Mouse (Mus musculus) heart, embryonic 11.5 days (tissue): Measurements from ENCODE around the gene Psmd3. TPM values are rescaled to one million over a fixed set of nuclear protein-coding genes. Genes with fewer than 3 reads are reported as not detected.
A peak's percentile ranks its signal among the peaks of the same experiment; 100 is the strongest.

Experiments used
- ATAC-seq: fragments of 200-750 bp; cut with Nextera tagmentation; replicated peaks from 2 replicates; pipeline ENCODE4 v1.8.0; 2017; ENCODE audit warnings: moderate library complexity; ENCODE audit not compliant: insufficient number of reproducible peaks, low FRiP score, low TSS enrichment
- H3K27ac ChIP-seq: fragments of 300-500 bp; sonication (generic); 2 replicates; pipeline ENCODE4 v1.5.1; 2014; ENCODE audit warnings: mild to moderate bottlenecking, low read depth, low read length
- H3K27me3 ChIP-seq: fragments of 300-500 bp; sonication (generic); 2 replicates; pipeline ENCODE4 v1.6.1; 2014; ENCODE audit warnings: mild to moderate bottlenecking, low read length, mixed read lengths; ENCODE audit not compliant: control insufficient read depth, insufficient read depth
- H3K36me3 ChIP-seq: fragments of 300-500 bp; sonication (generic); 2 replicates; pipeline ENCODE4 v1.6.1; 2014; ENCODE audit warnings: mild to moderate bottlenecking, low read length, moderate library complexity, mixed read lengths; ENCODE audit not compliant: control insufficient read depth, insufficient read depth
- H3K4me1 ChIP-seq: fragments of 300-500 bp; sonication (generic); 2 replicates; pipeline ENCODE4 v1.6.1; 2014; ENCODE audit warnings: low read length; ENCODE audit not compliant: control insufficient read depth, insufficient read depth
- H3K4me2 ChIP-seq: fragments of 300-500 bp; sonication (generic); 2 replicates; pipeline ENCODE4 v1.6.1; 2014; ENCODE audit warnings: mild to moderate bottlenecking, moderate library complexity
- H3K4me3 ChIP-seq: fragments of 300-500 bp; sonication (generic); 2 replicates; pipeline ENCODE4 v1.5.1; 2014; ENCODE audit warnings: low read depth, low read length
- H3K9ac ChIP-seq: fragments of 300-500 bp; sonication (generic); 2 replicates; pipeline ENCODE4 v1.6.1; 2014; ENCODE audit warnings: mild to moderate bottlenecking, low read depth, low read length, moderate library complexity
- H3K9me3 ChIP-seq: fragments of 300-500 bp; sonication (generic); replicated peaks from 2 replicates; pipeline ENCODE4 v1.6.1; 2016; ENCODE audit warnings: low read length; ENCODE audit not compliant: control insufficient read depth
- WGBS: fragments of 180-500 bp; shearing (Covaris S2); extraction: QIAGEN DNeasy Blood & Tissue Kit; methylation state at CpG from one replicate; pipeline ENCODE4 v1.1.7; 2014; ENCODE audit not compliant: insufficient replicate concordance; 5-methylcytosine and 5-hydroxymethylcytosine counted together
- polyA plus RNA-seq: library from polyadenylated mRNA; unstranded; fragments of >200 nt; fragmentation: Nextera tagmentation; extraction: Ambion mirVana; gene quantifications from 2 replicates; pipeline ENCODE4 v1.2.1, GENCODE M21; 2014

Psmd3 gene
- polyA plus RNA-seq, 1 experiment from 2014 or later: 131 TPM

DNA sequence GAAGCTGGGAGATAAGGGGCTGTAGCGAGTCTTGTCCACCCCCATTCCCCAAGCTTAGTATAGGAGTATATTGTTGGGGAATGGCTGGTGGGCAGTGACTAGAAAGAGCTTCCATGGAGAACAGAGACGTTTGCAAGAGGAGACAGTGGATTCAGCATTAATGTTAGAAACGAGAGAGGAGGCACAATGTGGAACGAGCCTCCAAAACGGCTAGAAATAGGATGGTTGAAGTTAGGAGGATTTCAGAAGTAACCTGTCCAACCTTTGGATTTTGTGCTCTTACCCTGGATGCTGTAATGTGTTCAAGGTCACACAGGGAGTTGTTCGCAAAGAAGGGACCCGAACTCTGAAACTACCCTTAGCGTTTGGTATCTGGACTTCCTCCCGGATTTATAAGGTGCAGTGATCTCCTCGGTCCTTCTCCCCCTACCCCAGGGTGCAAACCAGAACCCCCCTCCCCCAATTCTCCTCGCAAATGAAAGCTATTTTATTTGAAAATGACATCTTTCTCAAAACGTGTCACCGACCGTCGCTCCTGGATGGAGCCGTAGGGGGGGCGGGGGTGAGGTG is 58.8 kb downstream of the Psmd3 start:
- Histone ChIP-seq H3K36me3 (no peaks in the 10 kb centered on the region), H3K9me3 (no peaks in the 10 kb centered on the region), H3K4me1 (peaks cover 52% of the 10 kb centered on the region), H3K27me3 (no peaks in the 10 kb centered on the region), H3K4me3 (peak overlapping the region; percentile 89), H3K4me2 (peak overlapping the region; percentile 81), H3K9ac (peak overlapping the region; percentile 98), H3K27ac (peak overlapping the region; percentile 93)
- WGBS: under 1% methylated on average over 17 of the region's 17 CpGs
- no peak for ATAC-seq

GRCm38 (mm10) chr11:98741622-98742396 is 59.5 kb downstream of the Psmd3 start:
- Histone ChIP-seq H3K4me1 (peaks cover 59% of the 10 kb centered on the region), H3K27me3 (no peaks in the 10 kb centered on the region), H3K9me3 (no peaks in the 10 kb centered on the region), H3K27ac (peak overlapping the region; percentile 93), H3K36me3 (no peaks in the 10 kb centered on the region), H3K9ac (peak overlapping the region; percentile 98), H3K4me3 (peak overlapping the region; percentile 89), H3K4me2 (peak overlapping the region; percentile 81)
- under 1% methylated on average over 61 of the region's 86 CpGs for whole genome bisulfite sequencing
- peak; percentile 78 for ATAC-seq

DNA sequence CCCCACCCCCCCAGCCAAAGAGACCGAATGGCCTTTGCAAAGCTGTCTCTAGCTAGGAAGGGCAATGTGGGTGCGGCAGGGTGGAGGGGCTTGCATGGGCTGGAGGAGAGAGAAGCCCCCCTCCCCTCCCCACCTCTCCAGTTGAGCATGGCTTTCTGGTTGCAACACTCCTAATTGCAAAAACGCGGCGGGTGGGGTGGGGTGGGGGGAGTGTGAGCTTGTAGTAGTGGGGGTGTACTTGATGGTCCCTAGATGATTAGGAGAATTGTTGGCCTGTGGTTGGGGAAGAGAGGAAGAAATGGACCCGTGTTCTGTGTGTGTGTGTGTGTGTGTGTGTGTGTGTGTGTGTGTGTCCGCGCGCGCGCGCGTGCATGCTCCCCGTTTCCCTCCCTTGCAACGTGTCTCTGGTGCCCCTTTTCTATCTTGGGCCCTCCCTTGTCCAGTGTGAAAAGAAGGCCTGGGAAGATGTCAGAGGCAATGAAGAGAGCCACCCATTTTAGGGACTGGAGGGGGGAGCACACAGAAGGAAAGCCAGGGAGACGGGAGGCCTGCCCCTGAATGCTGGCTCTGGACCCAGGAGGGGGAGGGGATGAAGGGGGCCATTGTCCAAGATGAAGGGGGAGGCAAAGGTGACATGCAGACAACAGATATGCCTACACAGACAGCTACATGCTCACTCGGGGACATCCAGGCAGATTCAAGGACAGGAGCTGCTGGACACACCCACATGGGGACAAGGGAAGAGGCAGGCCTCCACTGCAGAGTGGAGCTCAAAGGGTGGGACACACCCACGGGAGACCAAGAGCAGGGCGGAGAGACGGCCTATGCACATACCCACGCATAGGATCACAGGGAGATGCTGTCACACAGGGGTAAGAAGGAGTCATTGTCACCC is 60.3 kb downstream of the Psmd3 start:
- no peaks in the 10 kb centered on the region for H3K9me3 ChIP-seq
- peak overlapping the region; percentile 93 for H3K27ac ChIP-seq
- ATAC-seq: no peak
- H3K4me1 ChIP-seq: peaks cover 66% of the 10 kb centered on the region
- WGBS: 3% methylated on average over 21 of the region's 21 CpGs
- peak overlapping the region; percentile 98 for H3K9ac ChIP-seq
- no peaks in the 10 kb centered on the region for H3K27me3 ChIP-seq
- no peaks in the 10 kb centered on the region for H3K36me3 ChIP-seq
- H3K4me2 ChIP-seq: peak overlapping the region; percentile 81
- peak overlapping the region; percentile 89 for H3K4me3 ChIP-seq

DNA sequence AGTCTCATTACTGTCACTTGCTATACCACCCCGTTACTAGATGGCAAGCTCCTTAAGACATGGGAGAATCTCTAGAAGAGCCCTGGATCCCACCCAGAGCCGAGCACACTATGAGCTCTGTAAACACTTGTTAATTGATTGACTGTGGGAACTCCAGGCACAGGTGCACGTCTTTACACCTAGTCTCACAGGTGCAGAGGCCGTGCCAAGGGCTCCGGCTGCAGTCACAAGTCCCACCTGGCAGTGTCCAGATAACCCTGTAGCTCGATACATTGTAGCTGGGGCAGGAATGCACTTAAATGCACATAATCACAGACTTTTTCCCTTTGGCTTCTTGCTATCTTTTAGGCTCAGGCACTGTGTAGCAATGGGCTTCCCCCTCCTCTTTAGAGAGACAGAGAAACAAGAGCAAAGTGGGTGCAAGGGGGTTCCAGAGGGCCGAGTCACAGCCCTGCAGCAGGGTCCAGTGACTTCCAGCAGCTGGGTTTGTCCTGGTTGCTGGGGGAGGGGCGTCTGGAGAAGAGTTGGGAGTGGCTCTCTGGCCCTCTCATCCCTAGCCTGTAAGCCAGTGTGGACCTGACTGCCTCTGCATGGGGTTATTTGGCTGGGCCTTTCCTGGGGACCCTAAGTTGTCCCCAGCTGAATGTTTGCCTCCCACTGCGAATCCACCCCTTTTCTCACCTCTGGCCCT is 61.4 kb downstream of the Psmd3 start:
- ATAC-seq: no peak
- WGBS: 4% methylated on average over 9 of the region's 9 CpGs
- peak overlapping the region; percentile 93 for H3K27ac ChIP-seq

DNA sequence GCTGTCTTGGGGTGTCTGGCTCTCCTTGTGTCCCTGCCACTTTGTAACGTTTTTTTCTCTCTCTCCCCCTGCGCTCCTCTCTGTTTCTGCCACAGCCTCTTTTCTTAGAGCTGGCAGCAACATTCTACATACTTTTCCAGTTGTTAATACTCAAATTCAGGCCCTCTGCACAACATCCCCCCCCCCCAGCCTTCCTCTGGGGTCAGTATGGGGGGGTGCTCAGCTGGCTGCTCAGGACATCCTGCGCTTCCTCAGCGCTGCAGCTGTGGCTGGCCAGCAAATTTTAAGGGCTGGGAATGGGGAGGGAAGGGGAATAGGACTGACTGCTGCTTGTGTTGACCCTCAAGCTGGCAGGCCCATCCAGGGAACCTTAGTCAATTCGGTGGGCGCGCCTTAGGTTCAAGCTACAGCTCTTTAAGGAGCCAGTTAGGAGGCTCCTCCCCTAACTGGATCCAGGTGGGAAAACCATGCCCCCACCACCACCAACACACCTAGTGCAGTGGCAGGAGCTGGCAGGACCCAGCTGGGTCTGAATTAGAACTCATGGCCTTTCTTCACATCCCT is 62.2 kb downstream of the Psmd3 start:
- Histone ChIP-seq H3K4me2 (peak overlapping the region; percentile 81), H3K9me3 (no peaks in the 10 kb centered on the region), H3K27ac (peak overlapping the region; percentile 93), H3K36me3 (no peaks in the 10 kb centered on the region), H3K9ac (peak overlapping the region; percentile 44), H3K27me3 (no peaks in the 10 kb centered on the region), H3K4me1 (peaks cover 80% of the 10 kb centered on the region), H3K4me3 (peak overlapping the region; percentile 89)
- no peak for ATAC-seq
- 36% methylated on average over 7 of the region's 7 CpGs for WGBS

More for the DNA sequence above, 61.4 kb downstream of the Psmd3 start:
- Histone ChIP-seq H3K9me3 (no peaks in the 10 kb centered on the region), H3K9ac (peak overlapping the region; percentile 44), H3K36me3 (no peaks in the 10 kb centered on the region), H3K27me3 (no peaks in the 10 kb centered on the region), H3K4me1 (peaks cover 75% of the 10 kb centered on the region), H3K4me3 (peak overlapping the region; percentile 89), H3K4me2 (peak overlapping the region; percentile 81)

Other genes starting within 250 kb of the Psmd3 start
- gene Mien1, start 243.6 kb upstream of the Psmd3 start, polyA plus RNA-seq: 107 and 110 TPM in 2 replicates
- 0.63 and 2.0 TPM in 2 replicates for gene Grb7, start 236.2 kb upstream of the Psmd3 start, polyA plus RNA-seq
- 0.13 TPM in 1 of 2 replicates, not detected in the other for gene Ikzf3, start 136.5 kb upstream of the Psmd3 start, polyA plus RNA-seq
- 0.33 and 0.62 TPM in 2 replicates for gene Zpbp2, start 131.5 kb upstream of the Psmd3 start, polyA plus RNA-seq
- gene Ormdl3, start 95.2 kb upstream of the Psmd3 start, polyA plus RNA-seq: 9.6 and 15.0 TPM in 2 replicates
- gene Lrrc3c, start 84.3 kb upstream of the Psmd3 start, polyA plus RNA-seq: not detected in 2 replicates
- 0.34 and 0.44 TPM in 2 replicates for gene Gm12355, start 56.9 kb upstream of the Psmd3 start, polyA plus RNA-seq
- 0.14 TPM in 1 of 2 replicates, not detected in the other for gene Gsdma3, start 56.2 kb upstream of the Psmd3 start, polyA plus RNA-seq
- not detected in 2 replicates for gene Gsdma2, start 35.8 kb upstream of the Psmd3 start, polyA plus RNA-seq
- not detected in 2 replicates for gene Gsdma, start 18.2 kb upstream of the Psmd3 start, polyA plus RNA-seq
- gene Csf3, start 18.7 kb downstream of the Psmd3 start, polyA plus RNA-seq: not detected in 2 replicates
- gene Med24, start 46.9 kb downstream of the Psmd3 start, polyA plus RNA-seq: 31.6 and 42.1 TPM in 2 replicates
- 32.2 and 35.7 TPM in 2 replicates for gene Thra, start 58.1 kb downstream of the Psmd3 start, polyA plus RNA-seq
- 5.6 and 6.4 TPM in 2 replicates for gene Nr1d1, start 92.8 kb downstream of the Psmd3 start, polyA plus RNA-seq
- 15.9 and 17.1 TPM in 2 replicates for gene Msl1, start 113.0 kb downstream of the Psmd3 start, polyA plus RNA-seq
- gene Casc3, start 122.4 kb downstream of the Psmd3 start, polyA plus RNA-seq: 22.2 and 28.5 TPM in 2 replicates
- 0.57 and 0.73 TPM in 2 replicates for gene Rapgefl1, start 154.2 kb downstream of the Psmd3 start, polyA plus RNA-seq
- gene Wipf2, start 181.1 kb downstream of the Psmd3 start, polyA plus RNA-seq: 3.8 and 4.0 TPM in 2 replicates
- 33.6 and 34.0 TPM in 2 replicates for gene Cdc6, start 225.2 kb downstream of the Psmd3 start, polyA plus RNA-seq
- gene Rara, start 245.3 kb downstream of the Psmd3 start, polyA plus RNA-seq: 34.9 and 36.6 TPM in 2 replicates